Mouse (Mus musculus) testis, adult 2 months (tissue): Measurements from ENCODE around the gene Hip1r. TPM values are rescaled to one million over a fixed set of nuclear protein-coding genes. Genes with fewer than 3 reads are reported as not detected.

Source experiments
- H3K27ac ChIP-seq: fragments of 200-500 bp; 2 replicates; pipeline ENCODE4 v1.5.1; 2012; ENCODE audit warnings: low read depth, low read length; ENCODE audit not compliant: control insufficient read depth, insufficient read depth
- H3K27me3 ChIP-seq: fragments of 200-500 bp; 2 replicates; pipeline ENCODE4 v1.6.1; 2012; ENCODE audit warnings: mild to moderate bottlenecking, low read length, moderate library complexity; ENCODE audit not compliant: control insufficient read depth, insufficient read depth
- H3K36me3 ChIP-seq: fragments of 200-500 bp; 2 replicates; pipeline ENCODE4 v1.6.1; 2012; ENCODE audit warnings: mild to moderate bottlenecking, low read length; ENCODE audit not compliant: control insufficient read depth, insufficient read depth
- H3K4me1 ChIP-seq: fragments of 200-500 bp; 2 replicates; pipeline ENCODE4 v1.6.1; 2012; ENCODE audit warnings: low read length; ENCODE audit not compliant: control insufficient read depth, insufficient read depth
- H3K4me3 ChIP-seq: fragments of 200-500 bp; 2 replicates; pipeline ENCODE4 v1.5.1; 2012; ENCODE audit warnings: low read depth, mild to moderate bottlenecking, low read length, moderate library complexity, mixed read lengths; ENCODE audit not compliant: control insufficient read depth
- CTCF ChIP-seq: fragments of 200-500 bp; IDR thresholded peaks from 2 replicates; pipeline ENCODE4 v1.5.1; 2012; ENCODE audit warnings: low read depth, mild to moderate bottlenecking, inconsistent platforms, low read length, moderate library complexity; ENCODE audit not compliant: control insufficient read depth, insufficient read depth, insufficient replicate concordance
- POLR2A ChIP-seq: fragments of 200-500 bp; IDR thresholded peaks from 2 replicates; pipeline ENCODE4 v1.6.1; 2012; ENCODE audit warnings: low read depth, mild to moderate bottlenecking, inconsistent platforms, low read length, moderate library complexity; ENCODE audit not compliant: control insufficient read depth
- polyA plus RNA-seq: library from polyadenylated mRNA; depleted of rRNA; stranded (reverse); fragments of >200 nt; gene quantifications from 2 replicates; pipeline ENCODE4 v1.2.3, GENCODE M21; 2012

Hip1r gene
- polyA plus RNA-seq, 1 experiment, result 8.7 TPM

DNA sequence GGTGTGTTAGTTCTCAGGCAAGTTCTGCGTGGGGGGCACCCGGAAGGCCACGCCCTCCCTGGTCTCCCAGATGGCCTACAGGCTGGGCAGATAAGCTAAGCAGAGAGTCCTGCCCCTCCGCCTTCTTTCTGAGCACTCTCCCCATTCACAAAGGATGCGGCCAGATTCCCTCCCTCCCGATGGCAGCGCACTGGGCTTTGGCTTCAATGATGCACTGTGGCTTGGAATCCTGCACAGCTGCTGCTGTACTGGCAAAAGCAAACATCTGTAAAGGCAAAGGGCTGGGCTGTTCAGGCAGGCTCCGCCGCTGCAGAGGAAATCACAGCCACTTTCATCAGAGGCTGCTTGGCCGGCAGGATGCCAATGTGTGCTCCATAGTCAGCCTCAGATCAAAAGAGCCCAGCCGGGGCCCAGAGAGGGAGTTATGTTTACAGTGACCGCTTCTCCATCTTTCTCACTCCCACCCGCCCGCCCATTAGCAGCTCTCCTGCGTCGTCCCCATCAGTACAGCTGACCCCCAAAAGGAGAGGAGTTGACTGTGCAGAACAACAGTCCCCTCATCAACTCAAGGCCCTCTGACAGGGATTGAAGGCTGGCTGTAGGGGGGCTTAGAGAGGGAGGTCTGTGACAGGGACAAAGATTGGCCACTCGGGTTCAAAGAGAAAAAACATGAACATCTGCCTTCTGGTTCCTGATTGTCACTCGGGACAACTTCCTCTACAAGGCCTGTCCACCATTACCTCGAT, 37.7 kb downstream of the Hip1r start:
- Histone ChIP-seq H3K27me3 (no peaks in the 10 kb centered on the region), H3K4me1 (peaks cover 4% of the 10 kb centered on the region), H3K27ac (no peak overlapping the region), H3K36me3 (no peaks in the 10 kb centered on the region), H3K4me3 (no peak overlapping the region)
- no peak for TF ChIP-seq POLR2A
- no peak for TF ChIP-seq CTCF

DNA sequence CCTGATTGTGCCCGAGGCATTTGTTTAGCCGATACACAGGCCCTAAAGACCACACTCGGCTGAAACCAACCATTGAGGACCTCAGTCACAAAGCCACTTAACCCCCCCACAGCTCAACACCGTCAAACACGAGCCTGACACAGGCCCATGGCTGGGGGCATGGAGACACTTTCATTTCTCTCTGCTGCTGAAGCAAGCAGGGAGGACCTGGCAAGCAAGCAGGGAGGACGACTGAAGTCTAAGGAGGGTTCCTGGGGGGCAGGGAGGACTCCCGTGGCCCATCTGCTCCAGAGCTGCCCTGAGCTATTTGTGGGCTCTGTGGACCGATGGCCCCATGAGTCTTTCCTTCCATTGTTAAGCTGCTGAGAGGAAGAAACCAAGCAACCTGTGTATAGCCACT, 38.5 kb downstream of the Hip1r start:
- TF ChIP-seq CTCF (no peak), POLR2A (no peak)
- H3K4me1 ChIP-seq, result peaks cover 4% of the 10 kb centered on the region
- H3K36me3 ChIP-seq, result no peaks in the 10 kb centered on the region
- H3K4me3 ChIP-seq, result no peak overlapping the region
- no peaks in the 10 kb centered on the region for H3K27me3 ChIP-seq
- H3K27ac ChIP-seq, result no peak overlapping the region

DNA sequence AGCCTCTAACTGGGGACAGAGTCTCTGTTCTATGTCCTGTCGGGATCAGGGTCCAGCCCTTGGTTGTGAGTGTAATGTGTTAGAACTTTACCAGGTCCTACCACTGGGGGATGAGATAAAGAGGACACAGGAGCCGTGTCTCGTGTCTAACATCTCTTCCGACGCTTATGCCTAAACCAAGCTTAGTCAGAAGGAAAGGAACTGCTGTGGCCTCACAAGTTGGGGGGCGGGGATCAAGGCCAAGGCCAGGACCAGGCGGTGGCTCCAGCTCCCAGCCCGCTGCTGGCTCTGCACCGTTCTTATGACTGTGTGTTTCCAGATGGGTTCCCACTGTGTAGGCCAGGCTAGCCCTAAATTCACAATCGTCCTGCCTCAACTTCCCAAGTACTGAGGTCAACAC, 39.5 kb downstream of the Hip1r start:
- Histone ChIP-seq H3K27ac (no peak overlapping the region), H3K4me3 (no peak overlapping the region), H3K4me1 (peaks cover 4% of the 10 kb centered on the region), H3K36me3 (no peaks in the 10 kb centered on the region), H3K27me3 (no peaks in the 10 kb centered on the region)
- no peak for TF ChIP-seq CTCF
- TF ChIP-seq POLR2A, result no peak

DNA sequence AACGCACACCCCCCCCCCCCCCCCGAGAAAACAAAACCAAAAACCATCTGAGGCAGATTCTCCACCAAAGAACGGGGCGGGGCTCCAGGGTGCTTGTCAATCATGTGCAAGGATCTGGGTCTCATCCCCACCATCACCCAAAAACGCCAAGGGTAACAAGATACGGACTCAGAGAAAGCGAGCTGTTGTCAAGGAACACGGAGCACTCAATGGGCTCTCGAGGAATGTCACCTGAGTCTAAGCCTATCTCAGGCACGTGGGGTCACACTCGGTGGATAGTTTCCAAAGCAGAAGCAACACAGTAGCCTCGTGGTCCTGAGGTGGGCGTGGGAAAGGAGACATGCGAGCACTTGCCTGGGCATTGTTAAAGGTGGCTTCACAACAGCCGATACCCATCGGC, 40.3 kb downstream of the Hip1r start:
- TF ChIP-seq CTCF (no peak), POLR2A (no peak)
- H3K36me3 ChIP-seq, result no peaks in the 10 kb centered on the region
- H3K4me3 ChIP-seq, result no peak overlapping the region
- no peak overlapping the region for H3K27ac ChIP-seq
- peaks cover 4% of the 10 kb centered on the region for H3K4me1 ChIP-seq
- no peaks in the 10 kb centered on the region for H3K27me3 ChIP-seq

DNA sequence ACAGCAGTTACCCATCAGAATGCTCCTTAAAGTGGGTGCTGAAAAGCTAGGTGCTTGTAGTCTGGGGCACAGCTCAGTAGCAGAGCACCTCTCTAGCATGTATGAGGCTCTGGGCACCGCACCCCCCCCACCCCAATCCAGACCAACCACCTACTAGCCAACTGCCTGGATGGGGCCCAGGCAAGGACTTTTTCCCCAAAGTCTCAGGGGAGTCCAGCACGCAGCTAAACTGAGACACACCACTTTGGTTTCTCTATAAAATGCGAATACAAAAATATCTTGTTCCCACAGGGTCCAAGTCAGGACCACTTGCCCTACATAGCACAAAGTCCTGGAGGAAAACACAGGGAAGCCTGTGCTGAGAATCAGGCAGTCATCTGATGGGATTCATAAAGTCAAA, 40.8 kb downstream of the Hip1r start:
- H3K4me1 ChIP-seq, result peaks cover 6% of the 10 kb centered on the region
- TF ChIP-seq CTCF, result no peak
- no peaks in the 10 kb centered on the region for H3K27me3 ChIP-seq
- H3K36me3 ChIP-seq, result no peaks in the 10 kb centered on the region
- no peak overlapping the region for H3K4me3 ChIP-seq
- H3K27ac ChIP-seq, result no peak overlapping the region

DNA sequence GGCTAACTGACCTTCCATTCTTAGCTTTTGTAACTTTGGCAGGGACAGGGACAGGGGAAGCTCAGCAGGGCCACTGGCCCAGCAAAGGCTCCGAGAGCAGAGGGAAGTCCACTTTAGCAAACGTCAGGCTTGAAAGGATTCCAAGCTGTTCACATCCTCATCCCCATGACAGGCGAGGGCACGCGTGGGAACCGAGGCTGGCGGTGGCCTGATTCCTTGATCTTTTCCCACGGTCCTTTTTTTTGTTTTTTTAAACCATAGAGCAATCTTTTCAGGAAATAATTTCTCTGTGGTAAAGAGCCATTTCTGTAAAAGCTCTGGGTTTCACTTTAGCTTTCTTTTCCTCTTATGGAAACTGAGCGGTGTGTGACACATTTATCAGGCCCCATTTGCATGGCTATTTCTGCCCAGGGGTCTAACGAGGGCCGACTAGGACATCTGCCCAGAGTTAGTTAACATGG, 41.4 kb downstream of the Hip1r start:
- Histone ChIP-seq H3K4me1 (peaks cover 8% of the 10 kb centered on the region), H3K27ac (no peak overlapping the region), H3K4me3 (no peak overlapping the region), H3K27me3 (no peaks in the 10 kb centered on the region), H3K36me3 (no peaks in the 10 kb centered on the region)
- TF ChIP-seq CTCF, result no peak
- TF ChIP-seq POLR2A, result no peak

DNA sequence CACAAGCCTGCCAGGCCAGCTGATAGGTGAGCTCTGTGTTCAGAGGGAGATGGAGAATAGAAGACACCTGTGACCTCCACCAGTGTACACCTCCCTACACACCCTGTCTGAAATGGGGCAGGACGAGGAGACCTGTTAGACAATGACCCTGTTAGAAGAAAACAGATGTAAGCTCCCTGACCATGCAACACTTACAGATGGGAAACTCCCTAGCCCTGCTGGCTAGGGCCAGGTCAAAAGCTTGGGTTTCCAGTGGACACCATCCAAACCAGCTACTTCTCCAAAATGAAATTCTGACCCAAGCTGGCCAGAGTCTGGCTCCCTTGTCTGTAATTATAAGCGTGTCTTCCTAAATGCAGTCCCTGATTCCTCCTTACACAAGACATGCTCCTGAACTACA, 42.3 kb downstream of the Hip1r start:
- Histone ChIP-seq H3K27me3 (no peaks in the 10 kb centered on the region), H3K36me3 (no peaks in the 10 kb centered on the region), H3K4me3 (no peak overlapping the region), H3K4me1 (peaks cover 11% of the 10 kb centered on the region), H3K27ac (no peak overlapping the region)
- no peak for TF ChIP-seq POLR2A
- TF ChIP-seq CTCF, result no peak

DNA sequence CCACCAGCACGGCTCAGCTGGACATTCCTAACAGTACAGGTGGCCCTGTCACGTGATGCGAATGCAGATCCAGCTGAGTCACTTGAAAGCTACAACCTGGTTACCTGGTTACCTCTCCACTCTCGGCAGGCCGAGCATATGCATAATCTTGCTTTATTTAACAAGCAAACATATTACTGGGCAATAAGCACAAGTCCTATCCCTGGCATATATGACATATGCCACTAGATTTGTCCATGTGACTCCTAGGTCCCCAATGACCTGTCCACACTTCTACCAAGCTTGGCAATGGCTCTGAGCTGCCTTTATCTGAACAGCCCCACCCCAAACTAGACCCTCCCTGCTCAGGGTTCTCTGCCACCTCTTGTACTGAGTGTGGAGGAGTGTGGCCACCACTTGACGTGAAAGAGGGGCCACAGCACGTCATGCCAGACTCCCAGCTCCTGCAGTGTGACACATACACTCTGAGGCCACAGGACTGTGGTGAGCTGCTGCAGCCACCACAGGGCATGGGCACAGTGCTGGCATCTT, 42.9 kb downstream of the Hip1r start:
- H3K27me3 ChIP-seq, result no peaks in the 10 kb centered on the region
- H3K36me3 ChIP-seq, result no peaks in the 10 kb centered on the region
- H3K4me1 ChIP-seq, result peaks cover 11% of the 10 kb centered on the region
- no peak overlapping the region for H3K27ac ChIP-seq
- no peak for TF ChIP-seq POLR2A
- TF ChIP-seq CTCF, result no peak
- H3K4me3 ChIP-seq, result no peak overlapping the region
